Mouse (Mus musculus): ENCODE measurements around the gene Galnt9.

DNA sequence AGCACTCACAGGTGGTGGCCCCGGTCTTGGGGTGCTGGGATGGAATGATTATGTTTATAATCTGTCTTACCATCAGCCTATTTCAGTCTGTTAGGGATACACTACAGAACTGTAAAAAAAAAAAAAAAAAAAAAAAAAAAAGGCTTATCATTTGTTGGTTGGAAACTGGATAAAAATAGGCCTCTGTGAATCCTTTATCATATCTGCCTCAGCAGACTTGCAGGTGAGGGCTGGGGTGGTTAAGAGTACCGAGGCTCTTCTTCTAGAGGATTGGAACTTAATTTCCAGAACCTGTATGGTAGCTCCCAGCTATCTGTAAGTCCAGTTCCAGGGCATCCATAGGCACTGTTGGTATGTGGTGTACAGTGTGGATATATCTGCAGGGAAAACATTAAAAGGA is 6.0 kb downstream of the Galnt9 start:
- TF ChIP-seq POLR2A (IDR thresholded peaks at IDR 0.05; ENCODE audit: borderline replicate concordance, control insufficient read depth, low read depth, low read length) (no peak), CTCF (IDR thresholded peaks at IDR 0.05; ENCODE audit: control insufficient read depth, insufficient read depth, low read length) (no peak)

Data from bone marrow, adult 2 months (tissue).